In the genomic region with DNA sequence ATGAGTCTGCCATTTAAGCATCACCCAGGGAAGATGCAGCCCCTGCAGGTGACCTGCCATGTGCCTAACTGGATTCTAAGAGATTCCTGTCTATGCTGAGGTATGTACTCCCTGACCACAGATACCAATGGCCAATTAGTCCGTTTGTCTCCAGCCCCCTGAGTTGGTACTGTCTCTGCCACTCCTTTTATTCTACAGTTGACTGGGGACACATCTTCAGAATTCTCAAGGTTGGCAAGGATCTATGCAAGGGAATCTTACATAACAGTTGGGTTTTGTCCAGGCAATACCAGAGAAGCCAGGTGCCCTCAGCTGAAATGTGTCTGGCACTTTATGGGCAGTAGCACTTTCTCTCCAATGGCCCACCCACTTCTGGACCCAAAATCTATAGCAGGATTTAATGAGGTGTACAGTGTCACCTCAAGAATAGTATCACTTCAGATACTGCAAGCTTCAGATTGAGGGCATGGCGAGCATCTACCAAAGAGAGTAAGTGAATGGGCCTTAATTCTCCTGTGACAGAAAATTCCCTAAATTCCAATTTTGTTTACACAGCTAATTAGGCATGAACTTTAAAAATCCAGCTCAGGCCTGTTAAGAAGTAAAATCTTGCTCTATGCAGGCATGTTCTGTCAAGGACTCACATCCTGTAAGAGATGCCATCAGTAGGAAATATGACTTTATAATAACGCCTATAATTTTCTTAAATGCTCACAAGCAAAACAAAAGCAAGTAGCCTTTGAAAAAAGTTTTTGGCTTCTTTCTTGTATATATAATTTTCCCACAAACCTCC, we compare ENCODE assay signal across 18 mouse cellular contexts.
DNase-seq lines count a peak whose midpoint lies in the region; ATAC-seq and TF ChIP-seq lines count a peak whose summit lies in the region.
"Had no signal": no experiment of that assay in that cellular context is flagged by ENCODE, and none has a peak within 500 bp of the region (broad histone marks: within the 10 kb centered on the region; RNA-seq: fewer than 3 reads in every experiment).

No protein-coding gene starts in this region.

- in situ Hi-C loops in Patski (cut with MboI; ENCODE audit: low pct_unique_long_range_greater_than_20kb) = no loop called here

- no peaks in the 10 kb centered on the region for H3K79me2 ChIP-seq in MEL (ENCODE audit: control insufficient read depth, insufficient read depth, low read length, poor library complexity)

- POLR2A ChIA-PET in Patski (lab: Charles Lee) = no interaction called here

- no peak for TF ChIP-seq EP300 in MEL (IDR thresholded peaks at IDR 0.05; ENCODE audit: low read depth in 1 of 2, low read length in 2 of 2)

- no peak for TF ChIP-seq CTCF in MEL (IDR thresholded peaks at IDR 0.05 in 2 of 3, conservative IDR thresholded peaks at IDR 0.05 in 1 of 3; ENCODE audit: control insufficient read depth in 1 of 3, insufficient read depth in 1 of 3, low read depth in 2 of 3, low read length in 3 of 3, poor library complexity in 1 of 3, severe bottlenecking in 1 of 3)
- no peak for TF ChIP-seq CTCF in Patski (IDR thresholded peaks at IDR 0.05)
- TF ChIP-seq CTCF in kidney, adult 2 months (conservative IDR thresholded peaks at IDR 0.05; ENCODE audit: insufficient read depth, insufficient read length, low read depth, low read length) = no peak
- TF ChIP-seq CTCF in kidney, postnatal 0 days (IDR thresholded peaks at IDR 0.05; ENCODE audit: low read depth) = no peak

- H3K4me3 ChIP-seq in MEL (ENCODE audit: control insufficient read depth in 1 of 2, insufficient read depth in 1 of 2, low read depth in 2 of 2, low read length in 2 of 2) = no peak overlapping the region
- H3K4me3 ChIP-seq in kidney, adult 2 months (ENCODE audit: insufficient read depth, low read depth, low read length) = no peak overlapping the region
- H3K4me3 ChIP-seq in kidney, postnatal 0 days (replicated peaks; ENCODE audit: low read depth, low read length) = no peak overlapping the region
- H3K4me3 ChIP-seq: forebrain, embryonic 10.5 days; hindbrain, embryonic 12.5 days; layer of hippocampus, adult 2 months; midbrain, embryonic 12.5 days had no signal

- 49% methylated on average over 3 of the region's 3 CpGs for WGBS in kidney, adult 2 months
- 48% methylated on average over 3 of the region's 3 CpGs for WGBS in kidney, postnatal 0 days

- no peaks in the 10 kb centered on the region; a peak in 1 of 4 replicates for H3K27me3 ChIP-seq in MEL (ENCODE audit: control insufficient read depth in 1 of 2, insufficient read depth in 2 of 2, low read length in 2 of 2)
- no peaks in the 10 kb centered on the region for H3K27me3 ChIP-seq in Patski
- H3K27me3 ChIP-seq in kidney, adult 2 months (replicated peaks; ENCODE audit: control insufficient read depth, insufficient read depth, low read length) = no peaks in the 10 kb centered on the region
- H3K27me3 ChIP-seq in kidney, postnatal 0 days (ENCODE audit: insufficient read depth, low read length) = no peaks in the 10 kb centered on the region
- H3K27me3 ChIP-seq: hindbrain, embryonic 12.5 days; midbrain, embryonic 12.5 days had no signal

- no peak for TF ChIP-seq RAD21 in MEL (IDR thresholded peaks at IDR 0.05; ENCODE audit: low read depth, low read length)

- H3K9ac ChIP-seq in MEL (ENCODE audit: control insufficient read depth, low read depth, low read length, poor library complexity, severe bottlenecking) = no peak overlapping the region
- no peak overlapping the region for H3K9ac ChIP-seq in kidney, postnatal 0 days (ENCODE audit: low read depth, low read length)
- H3K9ac ChIP-seq: hindbrain, embryonic 12.5 days; midbrain, embryonic 12.5 days had no signal

- TF ChIP-seq POLR2A in MEL (IDR thresholded peaks at IDR 0.05; ENCODE audit: control insufficient read depth in 1 of 2, insufficient read depth in 1 of 2, low read depth in 1 of 2, low read length in 2 of 2, poor library complexity in 1 of 2) = no peak
- TF ChIP-seq POLR2A in kidney, adult 2 months (IDR thresholded peaks at IDR 0.05; ENCODE audit: low read depth, low read length) = no peak

- H3K4me1 ChIP-seq in MEL (ENCODE audit: control insufficient read depth in 1 of 2, insufficient read depth in 2 of 2, low read length in 2 of 2) = no peaks in the 10 kb centered on the region
- 0 out of 2 replicates have a peak, but pooled peaks cover 3% of the 10 kb centered on the region for H3K4me1 ChIP-seq in kidney, adult 2 months (ENCODE audit: control insufficient read depth, insufficient read depth, low read length)
- H3K4me1 ChIP-seq in kidney, postnatal 0 days (replicated peaks; ENCODE audit: insufficient read depth, low read length) = no peaks in the 10 kb centered on the region
- H3K4me1 ChIP-seq: hindbrain, embryonic 12.5 days; midbrain, embryonic 12.5 days had no signal

- H3K36me3 ChIP-seq in MEL (ENCODE audit: control insufficient read depth in 1 of 2, insufficient read depth in 2 of 2, low read length in 2 of 2) = no peaks in the 10 kb centered on the region
- H3K36me3 ChIP-seq in kidney, adult 2 months (ENCODE audit: control insufficient read depth, insufficient read depth, low read length) = no peaks in the 10 kb centered on the region
- H3K36me3 ChIP-seq in kidney, postnatal 0 days (ENCODE audit: insufficient read depth, low read length) = no peaks in the 10 kb centered on the region
- H3K36me3 ChIP-seq: forebrain, embryonic 10.5 days; hindbrain, embryonic 12.5 days; midbrain, embryonic 12.5 days had no signal

- no peaks in the 10 kb centered on the region for H3K9me3 ChIP-seq in MEL (replicated peaks; ENCODE audit: insufficient read depth, low read length)
- no peaks in the 10 kb centered on the region for H3K9me3 ChIP-seq in kidney, postnatal 0 days (replicated peaks; ENCODE audit: low read length)
- H3K9me3 ChIP-seq: forebrain, embryonic 10.5 days; hindbrain, embryonic 12.5 days; midbrain, embryonic 12.5 days had no signal

- H3K27ac ChIP-seq in MEL (ENCODE audit: control insufficient read depth, low read depth, low read length) = no peak overlapping the region
- peak overlapping the region; percentile 80 for H3K27ac ChIP-seq in kidney, adult 2 months (ENCODE audit: insufficient read depth, low read depth, low read length)
- H3K27ac ChIP-seq in kidney, postnatal 0 days = no peak overlapping the region
- H3K27ac ChIP-seq: forebrain, embryonic 10.5 days; hindbrain, embryonic 12.5 days; layer of hippocampus, adult 2 months; midbrain, embryonic 12.5 days had no signal

- peak; percentile 0 for DNase-seq in MEL (ENCODE audit: low read depth, low spot score)
- DNase-seq in Patski (ENCODE audit: low read depth, low spot score) = peak; percentile 19
- peak; percentile 35 for DNase-seq in kidney, adult 2 months
- peak; percentile 42 for DNase-seq in kidney, postnatal 0 days (ENCODE audit: low spot score)
- DNase-seq in heart, adult 11 months = no peak
- no peak for DNase-seq in ovary, postnatal 14 days (ENCODE audit: low spot score)
- no peak for DNase-seq in cerebellum, postnatal 14 days
- DNase-seq: adrenal gland, postnatal 14 days; cerebellum, adult 9-10 months; gastrocnemius, postnatal 36 days; spleen, adult 18-20 months; thymus, postnatal 14 days had no signal

- CTCF ChIA-PET in Patski (lab: Charles Lee) = interaction anchor here (1.0 kb wide), 1 partner anchor 43 kb away, joined by 3 read pairs; no protein-coding TSS in a partner anchor

- no peak overlapping the region for H3K4me2 ChIP-seq in kidney, postnatal 0 days (ENCODE audit: low read length)
- H3K4me2 ChIP-seq: hindbrain, embryonic 12.5 days; midbrain, embryonic 12.5 days had no signal

- peak; percentile 91 for ATAC-seq in Patski
- peak; percentile 52; the same call in 1 of the 2 replicates for ATAC-seq in kidney, postnatal 0 days (replicated peaks; ENCODE audit: low FRiP score, low read depth)
- ATAC-seq: forebrain, embryonic 16.5 days; intestine, postnatal 0 days had no signal

TF ChIP-seq in MEL, 35 proteins besides CTCF, POLR2A, EP300 and RAD21:
- no peak for TF ChIP-seq ELF1 (IDR thresholded peaks at IDR 0.05; ENCODE audit: low read depth, low read length)
- no peak for TF ChIP-seq KAT2A (conservative IDR thresholded peaks at IDR 0.05; ENCODE audit: low read depth, low read length)
- no peak for TF ChIP-seq BHLHE40 (IDR thresholded peaks at IDR 0.05; ENCODE audit: borderline replicate concordance, low read depth, low read length)
- no peak for TF ChIP-seq TBP (IDR thresholded peaks at IDR 0.05; ENCODE audit: low read depth, low read length)
- no peak for TF ChIP-seq USF2 (IDR thresholded peaks at IDR 0.05; ENCODE audit: borderline replicate concordance in 1 of 2, insufficient read depth in 1 of 2, low read depth in 1 of 2, low read length in 2 of 2)
- TF ChIP-seq ZMIZ1 (IDR thresholded peaks at IDR 0.05; ENCODE audit: low read depth, low read length) = no peak
- no peak for TF ChIP-seq MYC (IDR thresholded peaks at IDR 0.05; ENCODE audit: low read depth, low read length)
- TF ChIP-seq CHD2 (IDR thresholded peaks at IDR 0.05; ENCODE audit: low read length) = no peak
- TF ChIP-seq TCF12 (IDR thresholded peaks at IDR 0.05; ENCODE audit: low read depth, low read length) = no peak
- TF ChIP-seq MXI1 (IDR thresholded peaks at IDR 0.05; ENCODE audit: low read depth, low read length) = no peak
- TF ChIP-seq TAL1 (IDR thresholded peaks at IDR 0.05; ENCODE audit: low read length) = no peak
- no peak for TF ChIP-seq MAFK (IDR thresholded peaks at IDR 0.05; ENCODE audit: borderline replicate concordance, low read depth, low read length)

Comparison
In these comparisons a context has a peak if more than half of its experiments do, and no peak if none do; other contexts are left out.
1. DNase-seq: peak in MEL (single experiment), Patski (single experiment), kidney, adult 2 months (single experiment) and kidney, postnatal 0 days (single experiment); none in heart, adult 11 months (single experiment), ovary, postnatal 14 days (single experiment) and cerebellum, postnatal 14 days (0 of 2).